Mouse (Mus musculus) embryonic facial prominence, embryonic 11.5 days (tissue): ENCODE results near the gene Mcrip1. TPM values are rescaled to one million over a fixed set of nuclear protein-coding genes. Genes with fewer than 3 reads are reported as not detected.

Experiments used
- ATAC-seq: fragments of 200-750 bp; cut with Nextera tagmentation; replicated peaks from 2 replicates; pipeline ENCODE4 v1.8.0; 2017; ENCODE audit warnings: low read depth; ENCODE audit not compliant: insufficient number of reproducible peaks, low FRiP score, low TSS enrichment
- DNase-seq: peaks from one replicate; pipeline ENCODE4 v3.0.0-alpha.2; 2015; ENCODE audit warnings: low spot score
- H3K27ac ChIP-seq: fragments of 300-500 bp; sonication (generic); replicated peaks from 2 replicates; pipeline ENCODE4 v1.5.1; 2014; ENCODE audit warnings: mild to moderate bottlenecking, low read depth, low read length, control low read depth
- H3K27me3 ChIP-seq: fragments of 300-500 bp; sonication (generic); 2 replicates; pipeline ENCODE4 v1.6.1; 2014; ENCODE audit warnings: mild to moderate bottlenecking, low read length, moderate library complexity, mixed read lengths; ENCODE audit not compliant: control insufficient read depth, insufficient read depth
- H3K36me3 ChIP-seq: fragments of 300-500 bp; sonication (generic); replicated peaks from 2 replicates; pipeline ENCODE4 v1.6.1; 2014; ENCODE audit warnings: low read depth, mild to moderate bottlenecking, low read length, moderate library complexity, mixed read lengths; ENCODE audit not compliant: control insufficient read depth, insufficient read depth
- H3K4me1 ChIP-seq: fragments of 300-500 bp; sonication (generic); 2 replicates; pipeline ENCODE4 v1.6.1; 2014; ENCODE audit warnings: low read length, mixed read lengths; ENCODE audit not compliant: control insufficient read depth, insufficient read depth
- H3K4me2 ChIP-seq: fragments of 300-500 bp; sonication (generic); 2 replicates; pipeline ENCODE4 v1.6.1; 2014; ENCODE audit warnings: low read depth, mild to moderate bottlenecking, control low read depth, low read length, moderate library complexity
- H3K4me3 ChIP-seq: fragments of 300-500 bp; sonication (generic); 2 replicates; pipeline ENCODE4 v1.5.1; 2014; ENCODE audit warnings: low read depth, low read length, control low read depth
- H3K9ac ChIP-seq: fragments of 300-500 bp; sonication (generic); replicated peaks from 2 replicates; pipeline ENCODE4 v1.6.1; 2014; ENCODE audit warnings: mild to moderate bottlenecking, control low read depth, low read length
- H3K9me3 ChIP-seq: fragments of 300-500 bp; sonication (generic); replicated peaks from 2 replicates; pipeline ENCODE4 v1.6.1; 2016; ENCODE audit warnings: mild to moderate bottlenecking, low read length, inconsistent platforms, mixed read lengths; ENCODE audit not compliant: control insufficient read depth
- WGBS: fragments of 180-500 bp; shearing (Covaris S2); extraction: QIAGEN DNeasy Blood & Tissue Kit; methylation state at CpG from one replicate; pipeline ENCODE4 v1.1.7; 2014; 5-methylcytosine and 5-hydroxymethylcytosine counted together
- polyA plus RNA-seq: library from polyadenylated mRNA; unstranded; fragments of >200 nt; fragmentation: Nextera tagmentation; extraction: Ambion mirVana; gene quantifications from 2 replicates; pipeline ENCODE4 v1.2.1, GENCODE M21; 2014

Mcrip1 gene
- polyA plus RNA-seq, 1 experiment from 2014 or later: 223 TPM

DNA sequence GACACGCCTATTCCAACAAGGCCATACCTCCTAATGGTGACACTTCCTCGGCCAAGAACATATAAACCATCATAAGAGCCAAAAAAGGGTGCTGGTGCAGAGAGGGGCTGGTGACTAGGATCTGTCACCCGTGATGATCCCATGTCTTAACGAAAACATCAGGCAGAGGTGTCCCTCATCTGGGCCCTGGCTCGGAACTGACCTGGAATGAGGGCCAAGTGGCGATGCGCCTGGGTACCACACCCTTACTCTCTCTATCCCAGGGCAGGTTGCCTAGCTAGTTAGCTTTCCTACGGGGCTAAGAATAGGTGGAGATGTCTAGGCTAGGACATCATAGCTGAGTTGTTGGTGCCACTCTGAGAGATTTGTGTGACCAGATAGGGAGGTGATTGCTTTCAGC, 15.4 kb downstream of the Mcrip1 start:
- no peak overlapping the region for H3K27ac ChIP-seq
- peaks cover 5% of the 10 kb centered on the region for H3K4me1 ChIP-seq
- H3K27me3 ChIP-seq: peaks cover 38% of the 10 kb centered on the region
- H3K36me3 ChIP-seq: no peaks in the 10 kb centered on the region
- no peak for ATAC-seq
- no peaks in the 10 kb centered on the region for H3K9me3 ChIP-seq
- H3K4me2 ChIP-seq: no peak overlapping the region
- 85% methylated on average over 8 of the region's 8 CpGs for WGBS
- no peak overlapping the region for H3K4me3 ChIP-seq
- DNase-seq: no peak
- H3K9ac ChIP-seq: no peak overlapping the region

DNA sequence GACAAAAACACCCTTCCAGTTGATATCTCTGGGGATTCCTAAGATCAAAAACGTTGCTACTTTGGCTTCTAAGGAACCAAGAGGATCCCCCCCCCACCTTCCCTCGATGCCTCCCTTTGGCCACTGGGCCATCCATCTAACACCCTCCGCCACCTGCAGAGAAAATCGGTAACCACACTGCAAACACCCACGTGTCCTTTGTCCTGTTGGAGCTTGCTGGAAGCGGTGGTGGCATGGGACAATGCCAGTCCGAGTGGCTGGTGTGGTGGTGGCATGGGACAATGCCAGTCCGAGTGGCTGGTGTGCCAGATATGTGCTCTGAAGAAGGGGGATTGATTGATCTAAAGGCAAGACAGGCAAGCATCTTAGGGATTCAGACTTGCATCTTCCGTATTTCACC, 17.9 kb downstream of the Mcrip1 start:
- WGBS: 32% methylated on average over 9 of the region's 9 CpGs
- Histone ChIP-seq H3K27ac (no peak overlapping the region), H3K4me3 (no peak overlapping the region), H3K27me3 (peaks cover 45% of the 10 kb centered on the region), H3K9ac (no peak overlapping the region), H3K9me3 (no peaks in the 10 kb centered on the region), H3K4me1 (peaks cover 5% of the 10 kb centered on the region), H3K4me2 (no peak overlapping the region), H3K36me3 (no peaks in the 10 kb centered on the region)
- no peak for DNase-seq
- no peak for ATAC-seq

- no peaks in the 10 kb centered on the region for H3K36me3 ChIP-seq
- peaks cover 5% of the 10 kb centered on the region for H3K4me1 ChIP-seq
- no peaks in the 10 kb centered on the region for H3K9me3 ChIP-seq
- 7% methylated on average over 50 of the region's 62 CpGs for WGBS
- no peak within 1 kb of the TSS for H3K27ac ChIP-seq
- H3K27me3 ChIP-seq: peaks cover 45% of the 10 kb centered on the region
- peak within 1 kb of the TSS; percentile 76 for H3K4me2 ChIP-seq
- H3K9ac ChIP-seq: peak within 1 kb of the TSS; percentile 56
- H3K4me3 ChIP-seq: peak within 1 kb of the TSS; percentile 38
- ATAC-seq (peak; percentile 63; the same call in 1 of the 2 replicates), DNase-seq (peak; percentile 52)
Measured at GRCm38 (mm10) chr11:120530085-120530964, 19.2 kb downstream of the Mcrip1 start, which contains the start of gene Gcgr. Gcgr (plus strand) TSS chr11:120530699.

GRCm38 (mm10) chr11:120528903-120529302, 20.6 kb downstream of the Mcrip1 start:
- H3K4me1 ChIP-seq: peaks cover 5% of the 10 kb centered on the region
- H3K4me3 ChIP-seq: no peak overlapping the region
- H3K36me3 ChIP-seq: no peaks in the 10 kb centered on the region
- 33% methylated on average over 4 of the region's 4 CpGs for WGBS
- ATAC-seq: 0 out of 2 replicates have a peak, but pooled peaks have one; percentile 26
- no peak for DNase-seq
- H3K27ac ChIP-seq: no peak overlapping the region
- H3K27me3 ChIP-seq: peaks cover 45% of the 10 kb centered on the region
- no peak overlapping the region for H3K9ac ChIP-seq
- no peak overlapping the region for H3K4me2 ChIP-seq
- H3K9me3 ChIP-seq: no peaks in the 10 kb centered on the region

- no peak for DNase-seq
- no peak overlapping the region for H3K4me3 ChIP-seq
- ATAC-seq: no peak
- no peak overlapping the region for H3K9ac ChIP-seq
- H3K9me3 ChIP-seq: no peaks in the 10 kb centered on the region
- H3K4me2 ChIP-seq: no peak overlapping the region
- H3K27me3 ChIP-seq: peaks cover 45% of the 10 kb centered on the region
- 75% methylated on average over 9 of the region's 9 CpGs for WGBS
- H3K36me3 ChIP-seq: no peaks in the 10 kb centered on the region
- no peak overlapping the region for H3K27ac ChIP-seq
- peaks cover 5% of the 10 kb centered on the region for H3K4me1 ChIP-seq
Measured at GRCm38 (mm10) chr11:120527690-120528354, 21.7 kb downstream of the Mcrip1 start.

DNA sequence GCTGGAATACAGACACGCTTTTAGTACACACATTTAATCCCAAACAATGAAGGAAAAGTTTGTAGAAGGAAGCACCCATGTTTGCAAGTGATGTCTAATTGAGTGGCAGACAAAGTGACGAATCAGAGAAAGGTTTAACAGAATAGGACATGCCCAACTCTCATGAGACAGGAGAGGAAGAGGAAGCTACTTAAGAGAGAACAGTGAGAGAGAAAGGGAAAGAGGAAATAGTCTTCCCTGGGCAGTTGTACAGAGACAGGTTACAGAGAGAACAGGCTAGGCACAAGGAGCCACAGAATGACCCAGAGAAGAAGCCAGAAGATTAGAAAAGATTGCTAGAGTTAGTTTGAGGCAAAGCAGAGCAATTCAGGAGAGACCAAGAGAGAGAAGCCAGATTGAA, 23.6 kb downstream of the Mcrip1 start:
- ATAC-seq (no peak), DNase-seq (no peak)
- WGBS: 88% methylated on average over 2 of the region's 2 CpGs
- Histone ChIP-seq H3K4me3 (no peak overlapping the region), H3K9ac (no peak overlapping the region), H3K9me3 (no peaks in the 10 kb centered on the region), H3K27ac (no peak overlapping the region), H3K4me1 (peaks cover 5% of the 10 kb centered on the region), H3K4me2 (no peak overlapping the region), H3K36me3 (no peaks in the 10 kb centered on the region), H3K27me3 (peaks cover 26% of the 10 kb centered on the region)

DNA sequence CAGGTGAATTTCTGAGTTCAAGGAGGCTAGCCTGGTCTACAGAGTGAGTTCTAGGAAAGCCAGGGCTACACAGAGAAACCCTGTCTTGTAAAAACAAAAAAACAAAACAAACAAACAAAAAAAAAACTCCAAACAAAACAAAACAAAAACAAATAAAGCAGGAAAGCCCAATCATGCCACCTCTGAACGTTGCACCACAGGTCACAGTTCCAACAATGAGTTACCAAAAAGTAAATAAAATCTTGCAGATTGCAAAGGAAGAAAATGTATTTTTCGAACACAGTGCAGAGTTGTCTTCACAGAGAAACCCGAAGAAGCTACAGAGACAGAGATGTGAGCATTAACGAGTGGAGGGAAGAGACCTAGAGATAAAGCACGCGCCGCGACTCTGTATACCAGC, 26.9 kb downstream of the Mcrip1 start:
- no peak for ATAC-seq
- Histone ChIP-seq H3K4me2 (no peak overlapping the region), H3K27me3 (no peaks in the 10 kb centered on the region), H3K9ac (no peak overlapping the region), H3K27ac (no peak overlapping the region), H3K4me1 (no peaks in the 10 kb centered on the region), H3K4me3 (no peak overlapping the region), H3K9me3 (no peaks in the 10 kb centered on the region), H3K36me3 (no peaks in the 10 kb centered on the region)
- DNase-seq: no peak
- WGBS: 93% methylated on average over 8 of the region's 8 CpGs

- Histone ChIP-seq H3K9ac (no peak overlapping the region), H3K9me3 (no peaks in the 10 kb centered on the region)
Measured at GRCm38 (mm10) chr11:120520967-120521540, 28.5 kb downstream of the Mcrip1 start.

More at GRCm38 (mm10) chr11:120520967-120521540, 28.5 kb downstream of the Mcrip1 start:
- no peaks in the 10 kb centered on the region for H3K27me3 ChIP-seq
- WGBS: 85% methylated on average over 5 of the region's 5 CpGs
- no peaks in the 10 kb centered on the region for H3K4me1 ChIP-seq
- no peak overlapping the region for H3K27ac ChIP-seq
- no peaks in the 10 kb centered on the region for H3K36me3 ChIP-seq
- DNase-seq (no peak), ATAC-seq (no peak)
- H3K4me3 ChIP-seq: no peak overlapping the region
- H3K4me2 ChIP-seq: no peak overlapping the region
